Mouse (Mus musculus): ENCODE measurements at regions not wholly inside any gene's neighbourhood (a gene's known extent, or its start where the extent isn't known, plus 50 kb on each side); places are given as distances from the start of the nearest gene placed in this dataset.
A peak's percentile ranks its signal among the peaks of the same experiment; 100 is the strongest.

- DNase-seq (ENCODE audit: low read depth): no peak
Observed at GRCm38 (mm10) chr8:26884350-26884749, 92.8 kb upstream of the Zfp703 start.

GRCm38 (mm10) chr8:26885365-26885764, 91.8 kb upstream of the Zfp703 start:
- no peak for DNase-seq (ENCODE audit: low read depth)

GRCm38 (mm10) chr8:26886783-26887486, 90.2 kb upstream of the Zfp703 start:
- DNase-seq (ENCODE audit: low read depth): no peak

- no peak for DNase-seq (ENCODE audit: low read depth)
Observed at GRCm38 (mm10) chr8:26887551-26887950, 89.6 kb upstream of the Zfp703 start.

GRCm38 (mm10) chr8:26888050-26888449, 89.1 kb upstream of the Zfp703 start:
- peak; percentile 19 for DNase-seq (ENCODE audit: low read depth)

- DNase-seq (ENCODE audit: low read depth): no peak
Observed at GRCm38 (mm10) chr8:26891881-26892280, 85.2 kb upstream of the Zfp703 start.

- no peak for DNase-seq (ENCODE audit: low read depth)
Observed at GRCm38 (mm10) chr8:26892380-26892779, 84.7 kb upstream of the Zfp703 start.

- no peak for DNase-seq (ENCODE audit: low read depth)
Observed at GRCm38 (mm10) chr8:26895867-26896266, 81.3 kb upstream of the Zfp703 start.

GRCm38 (mm10) chr8:26903289-26903688, 73.8 kb upstream of the Zfp703 start:
- no peak for DNase-seq (ENCODE audit: low read depth)

GRCm38 (mm10) chr8:26906257-26906656, 70.9 kb upstream of the Zfp703 start:
- no peak for DNase-seq (ENCODE audit: low read depth)

GRCm38 (mm10) chr8:26907347-26908170, 69.6 kb upstream of the Zfp703 start:
- DNase-seq (ENCODE audit: low read depth): no peak

GRCm38 (mm10) chr8:26910186-26910585, 66.9 kb upstream of the Zfp703 start:
- no peak for DNase-seq (ENCODE audit: low read depth)

- no peak for DNase-seq (ENCODE audit: low read depth)
Observed at GRCm38 (mm10) chr8:26913562-26914529, 63.3 kb upstream of the Zfp703 start.

GRCm38 (mm10) chr8:26915731-26916130, 61.4 kb upstream of the Zfp703 start:
- no peak for DNase-seq (ENCODE audit: low read depth)

- no peak for DNase-seq (ENCODE audit: low read depth)
Observed at GRCm38 (mm10) chr8:26921531-26922177, 55.5 kb upstream of the Zfp703 start.

GRCm38 (mm10) chr8:26922178-26922540, 55.0 kb upstream of the Zfp703 start:
- no peak for DNase-seq (ENCODE audit: low read depth)

GRCm38 (mm10) chr8:26923166-26923565, 54.0 kb upstream of the Zfp703 start:
- no peak for DNase-seq (ENCODE audit: low read depth)
